Mouse (Mus musculus) embryonic fibroblast, embryonic 13.5 days (primary cell): ENCODE measurements around the gene Tmem38b. TPM values are rescaled to one million over a fixed set of nuclear protein-coding genes. Genes with fewer than 3 reads are reported as not detected.

Experiments used
- H3K27ac ChIP-seq: 2 replicates; pipeline ENCODE4 v1.5.1; 2012; ENCODE audit warnings: low read length, control low read depth, inconsistent platforms; ENCODE audit not compliant: insufficient read depth
- H3K4me1 ChIP-seq: 2 replicates; pipeline ENCODE4 v1.6.1; 2011; ENCODE audit warnings: low read length; ENCODE audit not compliant: control insufficient read depth, insufficient read depth
- H3K4me3 ChIP-seq: 2 replicates; pipeline ENCODE4 v1.5.1; 2011; ENCODE audit warnings: mild to moderate bottlenecking, control low read depth, low read length; ENCODE audit not compliant: insufficient read depth
- CTCF ChIP-seq: IDR thresholded peaks from 2 replicates; pipeline ENCODE4 v1.5.1; 2011; ENCODE audit warnings: mild to moderate bottlenecking, control low read depth, low read length, moderate library complexity, borderline replicate concordance; ENCODE audit not compliant: insufficient read depth
- POLR2A ChIP-seq: IDR thresholded peaks from 2 replicates; pipeline ENCODE4 v1.6.1; 2011; ENCODE audit warnings: low read depth, mild to moderate bottlenecking, control low read depth, low read length, moderate library complexity
- polyA plus RNA-seq: library from polyadenylated mRNA; stranded (reverse); fragments of >200 nt; gene quantifications from 2 replicates; pipeline ENCODE4 v1.2.4, GENCODE M21; 2011; ENCODE audit warnings: low read depth; ENCODE audit not compliant: missing spikeins, insufficient read length

Gene Tmem38b
- polyA plus RNA-seq, 1 experiment = 15.6 TPM

- Histone ChIP-seq H3K4me1 (no peaks in the 10 kb centered on the region), H3K4me3 (no peak overlapping the region), H3K27ac (no peak overlapping the region)
- TF ChIP-seq CTCF = no peak
- no peak for TF ChIP-seq POLR2A
Observed at GRCm38 (mm10) chr4:53847541-53847940, 21.7 kb downstream of the Tmem38b start.

- Histone ChIP-seq H3K4me3 (no peak overlapping the region), H3K4me1 (no peaks in the 10 kb centered on the region), H3K27ac (no peak overlapping the region)
- TF ChIP-seq CTCF (no peak), POLR2A (no peak)
Observed at GRCm38 (mm10) chr4:53848308-53848707, 22.5 kb downstream of the Tmem38b start.

GRCm38 (mm10) chr4:53848816-53849215 lies 23.0 kb downstream of the Tmem38b start:
- Histone ChIP-seq H3K4me1 (no peaks in the 10 kb centered on the region), H3K4me3 (no peak overlapping the region), H3K27ac (no peak overlapping the region)
- TF ChIP-seq CTCF = no peak
- TF ChIP-seq POLR2A = no peak

GRCm38 (mm10) chr4:53849804-53850203 lies 24.0 kb downstream of the Tmem38b start:
- Histone ChIP-seq H3K4me3 (no peak overlapping the region), H3K4me1 (no peaks in the 10 kb centered on the region), H3K27ac (no peak overlapping the region)
- TF ChIP-seq CTCF = no peak
- TF ChIP-seq POLR2A = no peak

- TF ChIP-seq POLR2A = no peak
- TF ChIP-seq CTCF = no peak
- Histone ChIP-seq H3K4me1 (no peaks in the 10 kb centered on the region), H3K4me3 (no peak overlapping the region), H3K27ac (no peak overlapping the region)
Observed at GRCm38 (mm10) chr4:53853333-53853732, 27.5 kb downstream of the Tmem38b start.

GRCm38 (mm10) chr4:53859944-53860343 lies 34.1 kb downstream of the Tmem38b start:
- TF ChIP-seq POLR2A = no peak
- TF ChIP-seq CTCF = no peak
- no peak overlapping the region for H3K4me3 ChIP-seq

GRCm38 (mm10) chr4:53862101-53862500 lies 36.3 kb downstream of the Tmem38b start:
- H3K4me3 ChIP-seq = no peak overlapping the region
- H3K4me1 ChIP-seq = no peaks in the 10 kb centered on the region
- TF ChIP-seq POLR2A (no peak), CTCF (no peak)
- H3K27ac ChIP-seq = no peak overlapping the region

More at GRCm38 (mm10) chr4:53859944-53860343, 34.1 kb downstream of the Tmem38b start:
- H3K27ac ChIP-seq = no peak overlapping the region
- no peaks in the 10 kb centered on the region for H3K4me1 ChIP-seq

- Histone ChIP-seq H3K4me3 (no peak overlapping the region), H3K27ac (no peak overlapping the region), H3K4me1 (no peaks in the 10 kb centered on the region)
- TF ChIP-seq POLR2A (no peak), CTCF (no peak)
Observed at GRCm38 (mm10) chr4:53864098-53864820, 38.4 kb downstream of the Tmem38b start.

- TF ChIP-seq CTCF (no peak), POLR2A (no peak)
- H3K4me3 ChIP-seq = no peak overlapping the region
- H3K27ac ChIP-seq = no peak overlapping the region
- H3K4me1 ChIP-seq = no peaks in the 10 kb centered on the region
Observed at GRCm38 (mm10) chr4:53866459-53866858, 40.6 kb downstream of the Tmem38b start.

- Histone ChIP-seq H3K4me1 (no peaks in the 10 kb centered on the region), H3K27ac (no peak overlapping the region), H3K4me3 (no peak overlapping the region)
- TF ChIP-seq CTCF = no peak
- TF ChIP-seq POLR2A = no peak
Observed at GRCm38 (mm10) chr4:53878542-53879417, 52.9 kb downstream of the Tmem38b start.
